Mouse (Mus musculus): ENCODE data around the gene Zbtb16. TPM values are rescaled to one million over a fixed set of nuclear protein-coding genes. Genes with fewer than 3 reads are reported as not detected.

The Zbtb16 gene
- polyA plus RNA-seq, 1 experiment = 1.8 TPM

- WGBS = 90% methylated on average over 8 of the region's 8 CpGs
- H3K36me3 ChIP-seq (ENCODE audit: control insufficient read depth, insufficient read depth, low read length) = no peaks in the 10 kb centered on the region
- no peak overlapping the region for H3K4me3 ChIP-seq (ENCODE audit: low read depth, low read length)
- TF ChIP-seq POLR2A (IDR thresholded peaks at IDR 0.05; ENCODE audit: low read depth, low read length) (no peak), CTCF (IDR thresholded peaks at IDR 0.05; ENCODE audit: extremely low read depth, insufficient read length, insufficient replicate concordance, low read depth, low read length) (no peak)
- H3K4me1 ChIP-seq (ENCODE audit: control insufficient read depth, insufficient read depth, insufficient read length, low read length) = no peaks in the 10 kb centered on the region
- no peak overlapping the region for H3K27ac ChIP-seq (ENCODE audit: insufficient read depth, low read depth, low read length)
- H3K27me3 ChIP-seq (ENCODE audit: control insufficient read depth, insufficient read depth, low read length) = 0 out of 2 replicates have a peak, but pooled peaks cover 3% of the 10 kb centered on the region
These were observed 194.4 kb downstream of the Zbtb16 start for GRCm38 (mm10) chr9:48641636-48642035.

- 60% methylated on average over 8 of the region's 8 CpGs for WGBS
- Histone ChIP-seq H3K4me1 (ENCODE audit: control insufficient read depth, insufficient read depth, insufficient read length, low read length) (no peaks in the 10 kb centered on the region), H3K27ac (ENCODE audit: insufficient read depth, low read depth, low read length) (no peak overlapping the region), H3K4me3 (ENCODE audit: low read depth, low read length) (no peak overlapping the region), H3K27me3 (ENCODE audit: control insufficient read depth, insufficient read depth, low read length) (0 out of 2 replicates have a peak, but pooled peaks cover 3% of the 10 kb centered on the region), H3K36me3 (ENCODE audit: control insufficient read depth, insufficient read depth, low read length) (no peaks in the 10 kb centered on the region)
- no peak for TF ChIP-seq CTCF (IDR thresholded peaks at IDR 0.05; ENCODE audit: extremely low read depth, insufficient read length, insufficient replicate concordance, low read depth, low read length)
- no peak for TF ChIP-seq POLR2A (IDR thresholded peaks at IDR 0.05; ENCODE audit: low read depth, low read length)
These were observed 195.1 kb downstream of the Zbtb16 start for GRCm38 (mm10) chr9:48640881-48641280.

GRCm38 (mm10) chr9:48638176-48638803 lies 197.7 kb downstream of the Zbtb16 start:
- TF ChIP-seq POLR2A (IDR thresholded peaks at IDR 0.05; ENCODE audit: low read depth, low read length) (no peak), CTCF (IDR thresholded peaks at IDR 0.05; ENCODE audit: extremely low read depth, insufficient read length, insufficient replicate concordance, low read depth, low read length) (no peak)
- Histone ChIP-seq H3K4me3 (ENCODE audit: low read depth, low read length) (no peak overlapping the region), H3K27ac (ENCODE audit: insufficient read depth, low read depth, low read length) (no peak overlapping the region), H3K4me1 (ENCODE audit: control insufficient read depth, insufficient read depth, insufficient read length, low read length) (no peaks in the 10 kb centered on the region), H3K36me3 (ENCODE audit: control insufficient read depth, insufficient read depth, low read length) (no peaks in the 10 kb centered on the region), H3K27me3 (ENCODE audit: control insufficient read depth, insufficient read depth, low read length) (0 out of 2 replicates have a peak, but pooled peaks cover 3% of the 10 kb centered on the region)
- WGBS = 51% methylated on average over 15 of the region's 15 CpGs

- TF ChIP-seq CTCF (IDR thresholded peaks at IDR 0.05; ENCODE audit: extremely low read depth, insufficient read length, insufficient replicate concordance, low read depth, low read length) (no peak), POLR2A (IDR thresholded peaks at IDR 0.05; ENCODE audit: low read depth, low read length) (no peak)
- H3K27ac ChIP-seq (ENCODE audit: insufficient read depth, low read depth, low read length) = no peak overlapping the region
- 0 out of 2 replicates have a peak, but pooled peaks cover 3% of the 10 kb centered on the region for H3K27me3 ChIP-seq (ENCODE audit: control insufficient read depth, insufficient read depth, low read length)
- no peak overlapping the region for H3K4me3 ChIP-seq (ENCODE audit: low read depth, low read length)
- no peaks in the 10 kb centered on the region for H3K36me3 ChIP-seq (ENCODE audit: control insufficient read depth, insufficient read depth, low read length)
- no peaks in the 10 kb centered on the region; the same call in 1 of the 2 replicates for H3K4me1 ChIP-seq (ENCODE audit: control insufficient read depth, insufficient read depth, insufficient read length, low read length)
- WGBS = 84% methylated on average over 7 of the region's 7 CpGs
These were observed 198.9 kb downstream of the Zbtb16 start for GRCm38 (mm10) chr9:48637161-48637560.

GRCm38 (mm10) chr9:48635576-48636350 lies 200.3 kb downstream of the Zbtb16 start:
- WGBS = 35% methylated on average over 18 of the region's 18 CpGs
- Histone ChIP-seq H3K4me1 (ENCODE audit: control insufficient read depth, insufficient read depth, insufficient read length, low read length) (no peaks in the 10 kb centered on the region; the same call in 1 of the 2 replicates), H3K27ac (ENCODE audit: insufficient read depth, low read depth, low read length) (no peak overlapping the region), H3K36me3 (ENCODE audit: control insufficient read depth, insufficient read depth, low read length) (no peaks in the 10 kb centered on the region), H3K27me3 (ENCODE audit: control insufficient read depth, insufficient read depth, low read length) (0 out of 2 replicates have a peak, but pooled peaks cover 3% of the 10 kb centered on the region), H3K4me3 (ENCODE audit: low read depth, low read length) (no peak overlapping the region)
- TF ChIP-seq CTCF (IDR thresholded peaks at IDR 0.05; ENCODE audit: extremely low read depth, insufficient read length, insufficient replicate concordance, low read depth, low read length) = no peak
- TF ChIP-seq POLR2A (IDR thresholded peaks at IDR 0.05; ENCODE audit: low read depth, low read length) = no peak

- no peak for TF ChIP-seq POLR2A (IDR thresholded peaks at IDR 0.05; ENCODE audit: low read depth, low read length)
- no peak for TF ChIP-seq CTCF (IDR thresholded peaks at IDR 0.05; ENCODE audit: extremely low read depth, insufficient read length, insufficient replicate concordance, low read depth, low read length)
- 58% methylated on average over 6 of the region's 6 CpGs for WGBS
- no peak overlapping the region for H3K4me3 ChIP-seq (ENCODE audit: low read depth, low read length)
- H3K36me3 ChIP-seq (ENCODE audit: control insufficient read depth, insufficient read depth, low read length) = no peaks in the 10 kb centered on the region
- H3K27me3 ChIP-seq (ENCODE audit: control insufficient read depth, insufficient read depth, low read length) = 0 out of 2 replicates have a peak, but pooled peaks cover 3% of the 10 kb centered on the region
- H3K4me1 ChIP-seq (ENCODE audit: control insufficient read depth, insufficient read depth, insufficient read length, low read length) = no peaks in the 10 kb centered on the region; the same call in 1 of the 2 replicates
- no peak overlapping the region for H3K27ac ChIP-seq (ENCODE audit: insufficient read depth, low read depth, low read length)
These were observed 202.9 kb downstream of the Zbtb16 start for GRCm38 (mm10) chr9:48633147-48633546.

GRCm38 (mm10) chr9:48619268-48619667 lies 216.8 kb downstream of the Zbtb16 start:
- TF ChIP-seq POLR2A (IDR thresholded peaks at IDR 0.05; ENCODE audit: low read depth, low read length) = no peak
- no peak for TF ChIP-seq CTCF (IDR thresholded peaks at IDR 0.05; ENCODE audit: extremely low read depth, insufficient read length, insufficient replicate concordance, low read depth, low read length)
- Histone ChIP-seq H3K4me1 (ENCODE audit: control insufficient read depth, insufficient read depth, insufficient read length, low read length) (no peaks in the 10 kb centered on the region), H3K27me3 (ENCODE audit: control insufficient read depth, insufficient read depth, low read length) (no peaks in the 10 kb centered on the region), H3K4me3 (ENCODE audit: low read depth, low read length) (no peak overlapping the region), H3K36me3 (ENCODE audit: control insufficient read depth, insufficient read depth, low read length) (no peaks in the 10 kb centered on the region), H3K27ac (ENCODE audit: insufficient read depth, low read depth, low read length) (no peak overlapping the region)
- 65% methylated on average over 1 of the region's 1 CpGs for WGBS
